Mouse (Mus musculus) cerebellum, adult 9-10 months (tissue): ENCODE measurements around the gene Scn9a.

Experiments
- DNase-seq: peaks from one replicate; pipeline ENCODE4 v3.0.0; 2022

The Scn9a gene

DNA sequence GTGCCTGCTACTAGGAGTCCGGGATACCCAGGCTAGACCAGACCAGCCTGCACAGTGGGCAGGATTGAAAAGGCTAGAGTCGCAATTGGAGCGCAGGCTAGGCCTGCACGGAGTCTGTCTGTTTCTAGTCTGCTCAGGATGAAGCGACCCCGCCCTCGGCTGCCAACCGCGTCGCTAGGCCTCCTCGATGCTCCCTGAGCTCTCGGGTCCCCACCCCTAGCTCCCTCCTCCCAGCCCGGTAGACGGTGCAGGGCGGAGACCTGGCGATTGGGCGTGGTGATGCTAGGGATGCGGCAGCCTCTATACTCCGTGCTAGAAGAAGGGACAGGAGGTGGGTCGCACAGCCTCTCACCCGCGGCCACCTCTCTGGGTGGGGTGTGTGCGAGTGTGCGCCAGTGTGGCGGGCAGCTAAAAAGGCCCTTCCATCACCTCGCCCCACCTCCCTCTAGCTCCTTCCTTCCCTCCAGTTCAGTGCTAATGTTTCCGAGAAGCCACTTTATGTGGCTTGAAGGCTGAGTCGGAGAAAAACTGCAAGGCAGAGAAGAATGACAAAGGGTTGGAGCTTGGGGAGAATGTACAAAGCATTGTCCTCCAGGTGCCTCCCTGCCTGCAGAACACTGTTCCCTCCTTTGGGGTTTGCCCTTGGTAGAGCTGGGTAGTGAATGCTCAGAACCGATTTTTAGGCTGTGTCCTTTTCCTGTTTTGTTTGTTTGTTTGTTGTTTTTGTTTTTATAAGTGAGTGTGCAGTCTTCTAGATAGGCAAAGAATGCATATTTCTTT, at the start of gene Scn9a:
TSS of gene Scn9a (minus strand) at position 383 of the 780 bp plus-strand sequence.
- DNase-seq = peak; percentile 12

DNA sequence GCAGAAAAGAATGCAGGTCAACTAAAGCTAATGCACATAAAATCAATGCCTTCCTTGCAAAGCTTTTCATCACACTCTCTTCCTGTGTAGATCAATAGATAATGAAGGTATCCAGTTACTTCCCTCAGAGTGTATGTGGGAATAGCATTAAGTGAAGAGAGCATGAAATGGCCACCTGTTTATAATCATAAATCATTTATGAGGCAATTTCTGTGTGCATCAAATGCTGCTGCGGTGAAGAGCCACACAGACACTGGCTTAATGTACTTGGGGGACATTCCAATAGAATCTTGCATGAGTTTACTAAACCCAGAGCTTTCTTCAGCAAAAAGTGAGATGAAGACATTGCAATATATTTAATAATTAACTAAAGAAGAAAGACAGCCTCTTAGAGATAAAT, 27.2 kb upstream of the Scn9a start:
- DNase-seq = no peak

DNA sequence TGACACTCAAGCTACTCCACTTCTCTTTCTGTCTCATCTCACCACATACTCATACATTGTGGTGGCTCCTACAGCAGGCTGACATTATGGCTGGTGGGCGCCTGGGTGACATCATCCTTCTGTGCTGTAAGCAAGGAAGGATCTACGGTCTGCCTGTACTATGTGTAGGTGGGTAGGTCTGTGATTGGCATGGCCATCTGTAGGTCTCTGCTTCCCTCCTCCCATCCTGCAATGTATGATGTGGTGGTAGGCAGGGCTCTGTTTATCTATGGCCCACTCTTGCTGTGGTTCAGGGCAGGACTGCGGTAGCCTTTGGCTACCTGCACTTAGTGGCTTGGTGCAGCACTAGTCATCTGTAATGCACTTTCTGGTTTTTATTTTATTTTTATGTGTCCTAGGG, 21.7 kb upstream of the Scn9a start:
- no peak for DNase-seq

DNA sequence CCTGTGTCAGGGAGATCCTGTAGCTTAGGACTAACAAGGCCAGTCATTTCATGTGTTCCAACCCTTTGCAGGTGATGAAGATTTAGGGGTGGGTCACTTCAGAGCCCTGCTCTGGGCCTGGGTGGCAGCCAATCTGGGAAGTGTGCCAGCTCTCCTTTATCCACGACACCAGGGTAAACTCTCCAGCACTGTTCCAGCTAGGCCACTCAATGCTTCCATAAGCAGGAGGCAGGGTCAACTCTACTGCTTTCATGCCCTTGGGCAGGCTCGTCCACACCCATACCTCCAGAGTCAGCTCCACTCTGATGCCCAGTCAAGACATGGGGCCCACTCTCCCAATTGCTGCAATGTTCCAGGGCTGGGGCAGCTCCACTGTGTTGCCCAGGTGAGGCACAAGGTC, 20.7 kb upstream of the Scn9a start:
- no peak for DNase-seq

DNA sequence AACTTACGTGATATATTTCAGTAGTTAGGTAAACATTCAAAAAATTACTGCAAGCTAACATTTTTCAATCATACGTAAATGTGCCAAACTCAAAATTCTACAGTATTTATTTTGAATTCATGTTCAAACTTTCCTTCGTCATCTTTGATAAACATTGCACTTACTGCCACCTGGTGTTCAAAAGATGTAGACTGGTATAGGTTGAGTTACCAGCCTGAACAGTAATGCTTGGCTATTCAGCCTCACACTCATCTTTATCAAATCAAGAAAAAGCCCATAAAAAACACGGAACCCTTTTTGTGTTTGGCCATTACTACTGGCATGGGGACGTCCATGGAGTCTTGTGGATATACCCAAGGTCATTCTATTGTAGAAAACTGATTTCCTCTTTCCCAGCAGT, 9.6 kb upstream of the Scn9a start:
- DNase-seq = peak; percentile 61

DNA sequence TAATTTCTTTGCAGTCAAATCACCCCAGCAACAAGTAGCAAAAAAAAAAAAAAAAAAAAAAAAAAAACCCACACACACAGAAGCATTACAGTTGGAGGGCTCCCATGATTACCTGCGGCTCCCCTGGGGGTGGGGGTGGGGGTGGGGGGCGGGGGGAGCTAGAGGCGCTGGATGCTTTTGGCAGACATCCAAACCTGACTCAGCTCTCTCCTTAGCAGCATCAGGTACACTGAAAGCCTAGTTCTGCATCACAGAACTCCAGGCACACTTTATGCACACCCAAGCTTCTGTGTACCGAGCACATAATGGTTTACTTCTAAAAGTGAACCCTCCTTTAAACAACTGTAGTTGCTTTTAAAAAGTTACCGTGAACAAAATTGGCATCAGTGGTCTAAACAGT, 2.0 kb downstream of the Scn9a start:
- DNase-seq = no peak

DNA sequence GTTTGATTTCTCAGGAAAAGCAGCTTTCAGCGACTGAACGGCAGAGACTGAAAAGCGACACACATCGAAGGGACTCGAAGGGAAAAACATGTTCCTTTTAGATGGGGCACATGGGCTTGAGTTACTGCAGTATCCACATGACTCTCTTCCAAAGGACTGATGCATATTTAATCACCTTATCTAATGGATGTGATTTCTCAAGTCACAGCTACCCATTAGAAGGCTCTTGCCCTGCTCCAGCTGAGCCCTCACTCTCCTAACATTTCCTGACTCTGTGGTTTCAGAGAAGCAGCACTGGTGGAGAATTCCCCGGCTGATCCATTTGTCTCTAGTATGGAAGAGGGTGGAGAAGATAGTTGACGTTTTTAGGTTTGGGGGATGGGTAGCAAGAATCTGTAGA, 23.7 kb downstream of the Scn9a start:
- no peak for DNase-seq

DNA sequence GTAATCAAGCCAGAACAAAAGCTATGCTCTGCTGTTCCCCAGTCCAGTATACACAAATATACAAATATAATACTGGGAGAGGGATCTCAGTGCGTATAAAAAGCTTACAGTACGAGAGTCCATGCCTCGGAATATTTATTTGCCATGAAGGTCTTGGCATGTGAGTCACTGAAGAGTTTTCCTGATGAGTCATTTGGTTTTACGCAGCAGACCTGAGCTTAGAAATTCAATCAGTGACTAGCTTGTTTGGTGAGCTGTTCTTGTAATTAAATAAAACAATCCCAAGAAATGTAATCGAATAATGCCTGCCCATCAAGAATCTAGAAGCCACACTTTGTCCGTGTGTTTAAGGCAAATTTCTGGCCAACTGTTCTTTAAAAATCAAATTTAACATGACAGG, 37.4 kb downstream of the Scn9a start:
- DNase-seq = no peak

DNA sequence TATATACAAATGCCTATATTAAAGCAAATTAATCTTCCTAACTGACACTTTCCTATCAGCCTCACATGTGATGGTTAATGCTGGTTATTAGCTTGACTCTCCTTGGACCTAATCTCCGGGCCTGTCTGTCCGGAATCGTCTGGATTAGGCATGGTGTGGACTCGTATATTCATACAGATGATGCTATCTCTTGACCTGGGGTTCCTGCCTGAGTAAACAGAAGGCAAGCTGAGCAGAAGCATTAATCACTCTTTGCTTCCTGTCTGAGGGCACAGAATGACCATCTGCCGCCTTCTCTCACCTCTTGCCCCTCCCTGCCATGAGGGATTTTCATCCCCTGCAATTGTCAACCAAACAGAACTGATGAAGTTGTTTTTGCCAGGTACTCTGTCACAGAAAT, 38.6 kb downstream of the Scn9a start:
- DNase-seq = no peak

DNA sequence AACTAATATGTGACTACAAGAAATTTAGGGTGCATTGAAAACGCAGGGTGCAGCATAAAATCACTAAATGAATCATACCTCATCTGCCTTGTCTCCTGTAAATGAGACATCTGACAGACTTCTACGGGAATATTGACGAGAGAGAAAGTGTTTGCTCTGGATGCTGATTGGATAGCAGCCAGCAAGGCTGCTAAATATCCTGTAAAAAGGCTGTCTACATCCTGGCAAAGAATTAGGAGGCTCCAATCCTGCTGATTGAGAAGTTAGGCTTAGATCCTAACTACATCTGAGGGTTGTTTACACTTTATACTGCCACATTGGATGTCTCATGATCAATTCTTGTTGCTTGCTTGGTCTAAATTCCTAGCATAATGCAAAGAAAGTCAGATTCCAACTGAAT, 44.6 kb downstream of the Scn9a start:
- DNase-seq = no peak

DNA sequence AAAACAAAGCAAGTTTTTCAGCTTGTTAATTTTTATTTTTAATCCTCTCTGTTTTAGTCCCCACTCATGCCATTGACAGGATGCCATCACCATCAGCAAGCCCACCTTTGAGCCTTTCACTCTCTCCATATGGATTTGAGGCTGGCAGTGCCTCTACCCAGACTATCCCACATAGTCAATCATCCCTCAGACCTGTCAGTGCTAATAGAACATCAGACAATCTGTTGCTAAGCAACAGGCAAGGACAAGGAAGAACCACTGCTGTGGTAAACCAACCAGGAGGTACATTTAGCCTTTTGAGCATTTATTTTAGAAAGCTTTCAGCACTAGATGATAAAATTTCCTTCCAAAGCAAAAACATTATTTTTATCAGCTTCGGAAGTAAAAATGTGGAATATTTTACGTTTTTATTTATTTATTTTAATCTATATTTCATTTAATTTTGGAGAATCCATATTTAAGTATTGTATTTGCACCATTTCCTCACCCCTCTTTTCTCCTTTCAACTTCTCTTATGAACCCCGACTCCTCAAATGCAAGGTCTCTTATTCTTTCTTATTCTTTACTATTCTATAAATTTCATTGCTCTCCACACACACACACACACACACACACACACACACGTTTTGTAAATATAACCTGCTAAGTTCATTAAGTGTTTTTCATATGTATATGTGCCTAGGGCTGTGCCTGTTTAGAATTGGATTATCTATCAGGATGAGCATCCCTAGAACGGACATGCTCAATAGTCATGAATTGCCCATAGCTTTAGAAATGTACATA, 54.5 kb downstream of the Scn9a start:
- no peak for DNase-seq

DNA sequence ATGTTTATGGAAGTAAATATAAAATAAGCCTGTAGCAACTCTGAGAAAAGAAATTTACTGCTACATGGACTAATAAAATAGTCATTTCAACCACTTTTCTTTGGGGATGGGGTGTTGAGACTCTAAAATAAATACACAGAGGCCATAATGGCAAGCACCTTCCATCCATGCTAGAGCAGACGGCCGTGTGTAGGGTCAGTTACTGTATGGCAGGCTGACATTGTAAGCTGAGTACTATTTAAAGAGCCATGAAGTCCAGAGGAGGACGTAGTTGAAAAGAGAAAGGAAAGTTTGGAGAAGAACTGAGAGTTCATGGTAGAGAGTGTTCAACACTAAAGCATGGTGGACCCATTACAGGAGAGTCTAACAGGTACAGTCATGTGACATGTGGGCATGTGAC, 86.5 kb downstream of the Scn9a start:
- no peak for DNase-seq

DNA sequence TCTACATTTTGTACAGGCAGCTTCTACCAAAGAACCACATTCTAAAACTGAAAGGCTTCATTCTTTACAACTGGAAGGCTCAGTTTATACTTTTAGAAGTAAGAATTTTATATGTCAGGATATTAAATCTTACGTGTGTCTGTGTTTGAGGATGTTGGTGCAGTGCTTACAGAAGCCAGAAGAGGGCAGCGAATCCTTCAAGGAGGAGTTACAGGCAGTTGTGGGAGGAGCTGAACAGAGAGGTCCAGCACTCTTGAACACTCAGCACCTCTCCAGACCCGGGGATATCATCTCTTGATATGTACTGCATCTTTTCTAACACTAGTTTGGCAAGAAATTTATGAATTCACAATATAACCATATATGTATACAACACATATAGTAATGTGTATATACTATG, 114.8 kb downstream of the Scn9a start:
- DNase-seq = no peak

DNA sequence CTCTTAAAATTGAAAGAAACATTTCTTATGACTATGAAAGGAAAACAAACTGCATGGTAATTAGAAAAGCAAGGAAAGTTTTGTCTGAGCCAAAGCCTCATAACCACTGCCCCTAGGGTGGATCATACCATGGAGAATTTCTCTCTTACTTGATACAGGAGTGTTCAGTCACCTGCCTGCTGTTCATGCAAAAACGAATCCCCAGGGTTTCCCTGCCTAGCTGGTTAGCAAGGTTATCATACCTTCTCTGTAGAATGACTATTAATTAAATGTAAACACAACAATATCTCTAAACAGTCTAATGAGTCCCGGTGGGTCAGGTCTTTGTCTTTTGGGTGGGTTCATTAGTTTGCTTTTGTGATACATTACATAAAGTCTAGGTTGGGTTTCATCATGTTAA, 123.3 kb downstream of the Scn9a start:
- no peak for DNase-seq

DNA sequence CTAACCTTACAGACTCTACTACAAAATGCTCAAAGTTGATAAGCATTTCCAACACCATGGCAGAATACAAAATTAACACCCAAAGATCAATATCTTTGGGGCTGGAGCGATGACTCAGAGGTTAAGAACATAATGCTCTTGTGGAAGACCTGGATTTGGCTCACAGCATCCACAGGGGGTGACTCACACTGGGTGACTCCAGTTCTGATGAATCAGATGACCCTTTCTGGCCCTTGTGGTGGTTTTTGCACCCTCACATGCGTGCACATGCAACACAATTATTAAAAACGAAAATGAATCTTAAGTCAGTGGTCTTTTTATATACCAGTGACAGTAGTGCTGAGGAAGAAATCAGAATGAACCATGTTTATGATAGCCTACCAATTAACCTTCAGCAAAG, 126.7 kb downstream of the Scn9a start:
- DNase-seq = no peak

DNA sequence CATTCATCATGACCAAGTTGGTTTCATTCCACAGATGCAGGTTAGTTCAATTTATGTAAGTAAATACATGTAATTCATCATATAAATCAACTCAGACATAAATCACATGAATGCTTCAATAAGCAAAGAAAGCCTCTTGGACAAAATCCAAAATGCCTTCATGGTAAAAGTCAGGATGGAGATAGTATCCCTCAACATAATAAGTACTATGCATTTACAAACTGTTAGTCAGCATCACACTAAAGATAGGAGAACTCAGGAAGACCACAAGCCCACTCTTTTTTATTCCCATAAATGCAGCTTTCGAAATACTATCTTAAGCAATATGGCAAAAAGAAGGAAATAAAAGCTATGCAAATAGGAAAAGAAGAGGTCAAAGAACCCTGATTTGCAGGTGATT, 127.1 kb downstream of the Scn9a start:
- DNase-seq = no peak

DNA sequence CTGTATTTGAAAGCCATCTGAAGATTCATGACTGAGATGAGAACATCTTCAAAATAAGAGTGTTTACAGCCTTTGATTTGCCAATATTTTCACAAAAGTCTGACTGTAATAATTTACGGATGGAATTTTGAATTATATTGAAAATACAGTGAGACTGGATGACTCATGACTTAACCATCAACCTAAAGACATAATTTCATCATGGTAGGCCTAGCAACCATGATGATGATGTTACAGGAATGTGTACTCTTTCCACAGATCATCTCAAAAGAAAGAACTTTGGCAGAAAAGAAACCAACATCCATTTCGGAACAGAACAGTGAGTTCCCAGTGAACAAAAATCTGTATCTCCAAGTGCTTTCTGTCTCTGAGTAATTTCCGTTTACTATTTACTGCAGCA, 132.6 kb downstream of the Scn9a start:
- no peak for DNase-seq

DNA sequence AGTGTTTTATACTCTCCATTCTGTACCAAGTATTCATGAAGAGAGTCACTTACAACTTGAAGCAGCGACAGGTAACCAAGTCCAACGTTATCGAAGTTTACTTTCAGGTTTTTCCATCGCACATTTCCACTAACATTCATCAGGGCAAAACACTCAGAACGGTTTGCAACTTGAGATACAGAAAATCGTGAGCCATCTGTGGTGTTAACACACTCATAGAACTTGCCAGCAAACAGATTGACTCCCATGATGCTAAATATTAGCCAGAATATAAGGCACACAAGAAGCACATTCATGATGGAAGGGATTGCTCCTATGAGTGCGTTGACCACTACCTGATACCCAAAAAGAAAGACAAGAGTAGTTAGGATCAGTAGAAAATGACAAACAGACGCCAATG, 140.2 kb downstream of the Scn9a start:
- no peak for DNase-seq

DNA sequence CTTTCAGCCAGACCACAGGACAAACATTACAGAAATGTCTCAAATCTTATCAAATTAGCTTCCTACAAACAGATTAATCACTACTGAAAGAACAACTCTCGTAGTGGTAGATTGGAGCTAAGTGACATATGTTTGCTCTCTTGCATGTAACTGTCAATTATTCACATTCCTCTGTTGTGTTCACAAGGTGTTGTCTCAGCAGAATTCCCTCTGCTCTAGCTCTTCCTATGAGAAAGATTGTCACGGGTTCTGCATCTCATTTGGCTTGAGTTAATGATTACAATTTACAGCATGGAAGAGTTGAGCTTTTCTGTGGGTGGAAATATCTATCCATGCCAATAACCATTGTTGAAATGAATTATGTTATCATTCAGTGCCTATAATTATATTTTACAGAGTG, 156.4 kb downstream of the Scn9a start:
- no peak for DNase-seq

DNA sequence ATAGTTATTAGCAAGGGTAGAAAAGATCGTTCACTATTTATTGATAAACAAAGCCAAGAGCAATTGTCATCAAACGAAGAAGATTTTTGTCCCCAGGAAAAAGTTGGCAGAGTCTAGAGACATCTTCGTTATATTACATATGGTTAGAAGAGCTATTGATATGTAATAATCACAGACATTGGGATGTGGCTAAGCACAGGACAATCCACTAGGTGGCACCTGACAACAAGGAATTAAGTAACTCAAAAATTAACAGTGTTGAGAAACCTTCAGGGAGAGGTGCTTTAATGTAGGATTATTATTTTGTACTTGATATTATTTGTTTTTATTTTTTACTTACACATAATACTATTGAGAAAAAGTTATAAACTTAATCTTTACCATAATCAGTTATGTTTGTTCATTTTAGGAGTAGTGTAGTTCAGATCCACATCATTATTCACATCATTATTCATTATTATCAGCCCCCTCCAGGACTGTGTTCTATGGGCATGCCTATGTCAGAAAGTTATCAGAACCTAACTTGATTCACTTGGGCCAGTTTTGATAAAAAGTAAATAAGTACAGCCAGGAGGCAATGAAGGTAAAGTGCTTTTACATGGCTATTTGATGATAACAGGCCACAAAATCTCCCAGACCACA, 161.5 kb downstream of the Scn9a start:
- DNase-seq = peak; percentile 53

DNA sequence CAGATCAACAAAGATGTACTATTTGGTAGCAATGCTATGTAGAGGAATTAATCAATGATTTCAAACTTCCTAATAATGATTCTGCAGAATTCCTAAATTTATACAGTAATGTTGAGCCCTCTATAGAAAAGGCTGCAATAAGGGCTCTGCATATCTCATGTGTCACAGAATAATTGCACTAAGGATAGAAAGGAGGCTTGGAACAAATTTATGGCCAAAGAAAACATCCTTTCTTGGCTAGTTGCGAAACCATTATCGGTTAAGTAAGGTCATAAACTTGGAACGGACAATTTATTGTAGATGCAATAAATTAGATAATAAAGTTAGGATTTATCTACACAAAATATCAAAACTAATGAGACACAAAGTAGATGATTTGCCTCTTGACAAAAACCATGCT, 169.3 kb downstream of the Scn9a start:
- no peak for DNase-seq

DNA sequence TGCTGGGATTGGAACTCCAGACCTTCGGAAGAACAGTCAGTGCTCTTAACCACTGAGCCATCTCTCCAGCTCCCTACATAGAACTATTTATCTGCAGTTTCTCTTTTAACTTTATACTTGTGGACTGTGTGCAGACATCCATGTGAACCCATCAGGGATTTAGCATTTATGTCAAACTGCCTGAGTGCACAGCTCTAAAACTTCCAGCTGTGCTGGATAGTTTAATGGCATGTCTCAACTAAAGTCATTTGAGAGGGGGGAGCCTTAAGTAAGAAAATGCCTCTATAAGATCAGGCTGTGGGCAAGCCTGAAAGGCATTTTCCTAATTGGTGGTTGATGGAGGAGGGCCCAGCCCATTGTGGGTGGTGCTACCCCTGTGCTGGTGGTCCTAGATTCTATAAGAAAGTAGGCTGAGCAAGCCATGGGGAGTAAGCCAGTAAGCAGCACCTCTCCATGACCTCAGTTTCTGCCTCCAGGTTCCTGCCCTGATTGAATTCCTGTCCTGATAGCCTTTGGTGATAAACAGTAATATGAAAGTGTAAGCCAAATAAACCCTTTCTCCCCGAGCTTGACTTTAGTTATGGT, 169.8 kb downstream of the Scn9a start:
- DNase-seq = no peak

DNA sequence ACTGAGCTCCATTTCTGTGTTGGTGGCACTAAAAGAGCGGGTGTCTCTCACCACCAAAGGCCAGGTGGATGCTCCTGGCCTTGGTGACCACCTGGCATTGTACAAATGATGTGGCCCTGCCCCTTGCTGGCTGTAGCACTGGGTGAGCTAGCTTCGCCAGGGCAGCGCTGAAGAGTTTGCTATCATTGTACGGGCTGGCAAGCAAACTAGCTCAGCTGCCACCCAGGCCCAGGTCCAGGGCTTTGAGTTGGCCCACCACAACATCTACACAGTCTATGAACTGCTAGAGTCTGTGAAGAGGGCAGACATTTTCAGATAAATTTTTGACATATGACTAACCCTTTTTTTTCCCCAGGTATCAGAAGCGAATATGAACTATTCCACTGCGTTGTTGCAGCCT, 170.8 kb downstream of the Scn9a start:
- no peak for DNase-seq

DNA sequence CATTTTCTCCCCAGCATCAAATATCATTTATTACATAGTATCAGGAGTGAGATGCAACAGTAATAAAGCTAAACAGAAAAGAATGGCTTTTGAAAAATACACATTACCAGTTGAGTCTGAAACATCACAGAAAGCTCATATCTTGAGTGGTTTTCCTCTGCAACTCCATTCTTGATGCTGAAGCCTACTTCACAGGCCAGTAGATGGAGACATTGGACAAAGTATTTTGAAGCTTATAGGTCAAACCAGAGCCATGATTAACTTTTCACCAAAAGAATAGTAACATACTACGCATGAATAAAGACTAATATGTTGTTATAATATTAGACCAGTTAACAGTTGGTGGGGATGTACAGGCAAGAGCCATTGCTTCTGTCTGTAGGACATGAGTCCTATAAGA, 172.3 kb downstream of the Scn9a start:
- DNase-seq = no peak
